Mouse (Mus musculus) E14TG2a.4 (cell line): ENCODE data around the gene Btbd35f20.
"Not testable (repeated sequence)": the region's sequence is repeated elsewhere in the genome, so short reads cannot be mapped to it uniquely, and the experiment has no call there.

Experiments
- H3K27me3 ChIP-seq: 2 replicates; pipeline ENCODE4 v1.6.1; 2014; ENCODE audit warnings: low read length, control low read depth; ENCODE audit not compliant: insufficient read depth
- H3K36me3 ChIP-seq: 2 replicates; pipeline ENCODE4 v1.6.1; 2014; ENCODE audit warnings: low read length, control low read depth; ENCODE audit not compliant: insufficient read depth
- H3K4me1 ChIP-seq: replicated peaks from 2 replicates; pipeline ENCODE4 v1.6.1; 2014; ENCODE audit warnings: low read depth, low read length, control low read depth
- H3K4me3 ChIP-seq: replicated peaks from 2 replicates; pipeline ENCODE4 v1.5.1; 2014; ENCODE audit warnings: mild to moderate bottlenecking, low read length
- H3K9me3 ChIP-seq: 2 replicates; pipeline ENCODE4 v1.6.1; 2014; ENCODE audit warnings: low read length, control low read depth

The Btbd35f20 gene

GRCm38 (mm10) chrX:4291145-4291544, at the start of gene Btbd35f20:
Btbd35f20 (minus strand) TSS chrX:4291245.
- H3K4me1 ChIP-seq, H3K4me3 ChIP-seq, H3K9me3 ChIP-seq, H3K27me3 ChIP-seq, H3K36me3 ChIP-seq: not testable (repeated sequence)
